Mouse (Mus musculus) testis, adult 2 months (tissue): ENCODE data around the gene Nf1. TPM values are rescaled to one million over a fixed set of nuclear protein-coding genes. Genes with fewer than 3 reads are reported as not detected.

Experiments used
- H3K27ac ChIP-seq: fragments of 200-500 bp; 2 replicates; pipeline ENCODE4 v1.5.1; 2012; ENCODE audit warnings: low read depth, low read length; ENCODE audit not compliant: control insufficient read depth, insufficient read depth
- H3K27me3 ChIP-seq: fragments of 200-500 bp; 2 replicates; pipeline ENCODE4 v1.6.1; 2012; ENCODE audit warnings: mild to moderate bottlenecking, low read length, moderate library complexity; ENCODE audit not compliant: control insufficient read depth, insufficient read depth
- H3K36me3 ChIP-seq: fragments of 200-500 bp; 2 replicates; pipeline ENCODE4 v1.6.1; 2012; ENCODE audit warnings: mild to moderate bottlenecking, low read length; ENCODE audit not compliant: control insufficient read depth, insufficient read depth
- H3K4me1 ChIP-seq: fragments of 200-500 bp; 2 replicates; pipeline ENCODE4 v1.6.1; 2012; ENCODE audit warnings: low read length; ENCODE audit not compliant: control insufficient read depth, insufficient read depth
- H3K4me3 ChIP-seq: fragments of 200-500 bp; 2 replicates; pipeline ENCODE4 v1.5.1; 2012; ENCODE audit warnings: low read depth, mild to moderate bottlenecking, low read length, moderate library complexity, mixed read lengths; ENCODE audit not compliant: control insufficient read depth
- CTCF ChIP-seq: fragments of 200-500 bp; IDR thresholded peaks from 2 replicates; pipeline ENCODE4 v1.5.1; 2012; ENCODE audit warnings: low read depth, mild to moderate bottlenecking, inconsistent platforms, low read length, moderate library complexity; ENCODE audit not compliant: control insufficient read depth, insufficient read depth, insufficient replicate concordance
- POLR2A ChIP-seq: fragments of 200-500 bp; IDR thresholded peaks from 2 replicates; pipeline ENCODE4 v1.6.1; 2012; ENCODE audit warnings: low read depth, mild to moderate bottlenecking, inconsistent platforms, low read length, moderate library complexity; ENCODE audit not compliant: control insufficient read depth
- polyA plus RNA-seq: library from polyadenylated mRNA; depleted of rRNA; stranded (reverse); fragments of >200 nt; gene quantifications from 2 replicates; pipeline ENCODE4 v1.2.3, GENCODE M21; 2012

The Nf1 gene
- polyA plus RNA-seq, 1 experiment: 29.3 TPM

DNA sequence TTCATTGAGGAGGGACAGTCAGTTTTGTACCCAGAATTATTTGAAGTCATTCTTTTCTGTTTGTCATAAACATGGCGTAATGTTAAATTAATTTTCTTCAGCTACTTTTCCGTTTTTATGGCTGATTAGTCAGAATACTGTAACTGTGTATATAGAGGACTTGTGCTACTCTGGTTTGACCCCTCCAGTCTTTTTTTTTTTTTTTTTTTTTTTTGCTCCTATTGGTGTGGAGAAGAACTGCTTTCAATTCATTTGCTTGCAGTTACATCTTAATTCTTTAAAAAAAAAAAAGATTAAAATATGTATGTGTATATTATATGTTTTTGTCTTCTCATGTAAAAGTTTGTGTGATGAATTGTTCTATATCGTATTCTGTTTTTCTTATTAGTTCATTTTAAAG lies 172.5 kb downstream of the Nf1 start:
- TF ChIP-seq CTCF (no peak), POLR2A (no peak)
- Histone ChIP-seq H3K4me1 (no peaks in the 10 kb centered on the region), H3K36me3 (no peaks in the 10 kb centered on the region), H3K4me3 (no peak overlapping the region), H3K27ac (no peak overlapping the region), H3K27me3 (no peaks in the 10 kb centered on the region)

DNA sequence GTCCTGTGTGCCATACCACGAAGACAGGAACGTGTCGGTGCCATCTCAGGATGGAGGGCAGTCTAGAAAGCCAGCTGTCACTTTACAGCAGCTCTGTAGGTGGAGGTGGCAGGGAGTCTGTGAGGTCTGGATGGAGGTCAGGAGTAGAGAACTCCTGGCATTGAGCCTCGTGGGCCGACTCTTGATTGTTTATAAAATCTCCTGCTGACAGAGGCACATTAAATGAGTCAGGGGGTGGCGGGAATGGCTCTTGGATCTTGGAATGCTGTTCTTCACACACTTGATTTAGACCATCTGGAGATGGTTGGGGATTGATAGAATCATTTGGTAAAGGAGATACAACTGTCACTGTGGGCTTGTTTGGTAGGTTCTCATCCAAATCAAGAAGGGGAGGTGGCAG lies 175.8 kb downstream of the Nf1 start:
- H3K4me1 ChIP-seq: no peaks in the 10 kb centered on the region
- no peak overlapping the region for H3K27ac ChIP-seq
- no peaks in the 10 kb centered on the region for H3K36me3 ChIP-seq
- no peak for TF ChIP-seq CTCF
- no peak for TF ChIP-seq POLR2A
- no peak overlapping the region for H3K4me3 ChIP-seq
- H3K27me3 ChIP-seq: no peaks in the 10 kb centered on the region

DNA sequence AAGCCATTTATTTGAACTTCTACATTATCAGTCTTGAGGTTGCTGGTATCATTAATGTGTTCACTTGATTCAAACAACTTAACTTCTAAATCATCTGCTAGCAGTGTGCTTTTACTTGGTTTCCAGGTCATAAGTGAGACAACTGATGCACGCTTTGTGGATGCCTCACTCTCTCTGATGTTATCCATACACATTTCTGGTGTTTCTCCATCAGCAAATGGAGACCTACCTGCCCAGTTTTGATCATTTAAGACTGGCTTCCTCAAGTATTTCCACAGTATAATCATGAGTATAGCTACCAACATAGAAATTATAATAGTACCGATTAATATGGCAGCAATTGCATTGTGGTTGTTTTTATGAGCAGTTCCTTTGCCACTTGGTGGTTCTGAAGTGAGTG lies 176.3 kb downstream of the Nf1 start:
- TF ChIP-seq CTCF (no peak), POLR2A (no peak)
- Histone ChIP-seq H3K36me3 (no peaks in the 10 kb centered on the region), H3K27ac (no peak overlapping the region), H3K4me3 (no peak overlapping the region), H3K4me1 (no peaks in the 10 kb centered on the region), H3K27me3 (no peaks in the 10 kb centered on the region)

DNA sequence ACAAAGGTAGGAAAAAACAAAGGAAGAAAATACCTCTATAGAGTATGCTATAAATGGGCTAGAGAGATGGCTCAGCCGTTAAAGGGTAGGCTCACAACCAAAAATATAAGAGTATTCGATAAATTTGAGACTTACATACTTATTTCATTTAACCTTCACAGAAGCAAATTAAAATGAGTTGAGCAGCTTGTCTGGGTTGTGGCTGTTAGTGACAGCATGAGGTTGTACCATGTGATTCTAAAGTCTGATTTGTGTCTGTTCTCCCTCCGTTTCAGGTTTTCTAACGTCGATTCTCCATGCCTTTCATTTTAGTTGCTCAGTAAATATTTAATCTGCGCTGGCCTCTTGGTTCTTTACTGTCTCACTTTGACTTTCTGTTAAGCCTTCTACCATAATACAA lies 179.8 kb downstream of the Nf1 start:
- Histone ChIP-seq H3K4me1 (no peaks in the 10 kb centered on the region), H3K27ac (no peak overlapping the region), H3K36me3 (no peaks in the 10 kb centered on the region), H3K27me3 (no peaks in the 10 kb centered on the region), H3K4me3 (no peak overlapping the region)
- TF ChIP-seq CTCF (no peak), POLR2A (no peak)

DNA sequence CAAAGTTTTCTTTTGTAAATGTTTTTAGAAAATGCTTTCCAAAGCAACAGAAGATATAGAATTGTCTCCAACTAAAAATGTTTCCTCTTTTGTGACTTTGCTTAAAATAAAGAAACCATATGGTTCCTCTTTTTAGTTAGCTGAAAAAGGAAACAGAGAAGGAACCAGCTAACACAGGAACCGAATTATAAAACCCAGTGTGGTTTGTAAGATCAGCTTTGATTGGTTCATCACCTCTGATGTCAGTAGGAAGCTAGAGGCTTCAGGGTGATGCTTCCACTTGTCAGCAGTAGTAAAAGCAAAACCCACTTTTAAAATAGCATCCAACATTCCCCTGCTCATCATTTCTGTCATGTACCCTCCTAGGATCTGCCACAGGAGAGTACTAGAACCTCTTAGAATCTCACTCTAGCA lies 180.4 kb downstream of the Nf1 start:
- H3K27me3 ChIP-seq: no peaks in the 10 kb centered on the region
- no peak for TF ChIP-seq CTCF
- TF ChIP-seq POLR2A: no peak
- H3K4me3 ChIP-seq: no peak overlapping the region
- no peak overlapping the region for H3K27ac ChIP-seq
- H3K4me1 ChIP-seq: no peaks in the 10 kb centered on the region
- no peaks in the 10 kb centered on the region for H3K36me3 ChIP-seq

DNA sequence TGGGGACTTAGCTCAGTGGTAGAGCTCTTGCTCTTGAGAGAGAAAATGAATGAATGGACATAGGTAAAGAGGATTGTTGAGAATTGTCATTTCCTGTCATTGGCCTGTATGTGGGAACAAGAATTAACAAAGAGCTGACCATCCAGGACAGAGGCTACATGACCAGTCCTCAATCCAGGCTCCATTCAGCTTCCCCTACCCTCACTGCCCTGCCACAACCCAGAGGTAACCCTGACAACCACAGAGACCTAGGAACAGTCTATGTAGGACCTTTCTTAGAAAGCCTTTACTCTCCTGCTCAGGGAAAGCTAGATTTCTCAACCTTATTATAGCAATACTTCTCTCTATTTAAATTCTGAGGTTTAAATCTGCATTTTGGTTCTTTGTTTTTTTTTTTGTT lies 181.3 kb downstream of the Nf1 start:
- Histone ChIP-seq H3K27me3 (no peaks in the 10 kb centered on the region), H3K36me3 (no peaks in the 10 kb centered on the region), H3K4me3 (no peak overlapping the region), H3K4me1 (no peaks in the 10 kb centered on the region), H3K27ac (no peak overlapping the region)
- TF ChIP-seq POLR2A (no peak), CTCF (no peak)

DNA sequence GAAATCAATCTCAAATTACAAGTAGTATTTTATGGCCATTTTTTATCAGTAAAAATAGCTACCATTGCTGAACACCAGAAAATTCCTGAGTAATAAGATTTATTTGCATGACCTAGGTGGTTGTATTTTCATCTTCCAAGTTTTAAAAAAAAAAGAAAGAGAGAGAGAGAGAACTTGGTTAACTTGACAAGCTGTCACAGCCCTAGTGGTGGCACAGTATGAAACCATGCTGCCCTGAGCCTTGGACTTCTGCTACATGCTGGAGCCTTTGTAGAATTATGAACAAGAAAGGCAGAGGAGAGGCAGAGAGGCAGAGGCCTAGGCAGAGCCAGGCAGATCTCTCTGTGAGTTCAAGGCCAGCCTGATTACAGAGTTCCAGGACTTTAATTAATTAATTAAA lies 182.4 kb downstream of the Nf1 start:
- H3K4me1 ChIP-seq: no peaks in the 10 kb centered on the region
- no peak for TF ChIP-seq CTCF
- no peak for TF ChIP-seq POLR2A
- H3K27me3 ChIP-seq: no peaks in the 10 kb centered on the region
- no peaks in the 10 kb centered on the region for H3K36me3 ChIP-seq
- no peak overlapping the region for H3K27ac ChIP-seq
- H3K4me3 ChIP-seq: no peak overlapping the region

DNA sequence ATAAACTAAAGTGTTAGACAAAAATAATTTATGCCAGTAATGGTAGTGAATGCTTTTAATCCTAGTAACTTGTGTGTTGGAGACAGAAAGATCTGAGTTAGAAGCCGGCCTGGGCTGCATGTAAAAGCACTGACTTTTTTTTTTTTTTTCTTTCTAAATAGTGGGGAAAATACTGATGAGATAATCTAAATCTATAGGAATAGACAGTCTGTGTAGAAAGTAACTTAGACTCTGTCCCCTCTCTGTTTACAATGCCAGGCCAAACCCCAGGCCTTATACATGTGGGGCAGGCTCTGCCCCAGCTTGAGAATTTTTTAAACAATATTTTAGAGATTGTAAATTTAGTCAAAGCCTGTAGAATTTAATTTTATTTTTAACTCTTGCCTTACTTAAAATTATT lies 183.5 kb downstream of the Nf1 start:
- Histone ChIP-seq H3K27me3 (no peaks in the 10 kb centered on the region), H3K4me3 (no peak overlapping the region), H3K36me3 (no peaks in the 10 kb centered on the region), H3K27ac (no peak overlapping the region), H3K4me1 (no peaks in the 10 kb centered on the region)
- TF ChIP-seq CTCF (no peak), POLR2A (no peak)
